Mouse (Mus musculus) activated CD4-positive, CD25-positive, alpha-beta regulatory T cell, adult 4 months (primary cell): ENCODE measurements around the gene A3galt2. TPM values are rescaled to one million over a fixed set of nuclear protein-coding genes. Genes with fewer than 3 reads are reported as not detected.

ENCODE experiments used
- ATAC-seq: one replicate; pipeline ENCODE4 v1.8.0; 2017
- polyA plus RNA-seq, 2 experiments: library from polyadenylated mRNA; unstranded; fragments of 100-300 nt; shearing (Covaris generic); gene quantifications; one replicate each; pipeline ENCODE4 v1.2.1; 2017

A3galt2 gene
- polyA plus RNA-seq, 2 experiments from 2014 or later, result not detected

DNA sequence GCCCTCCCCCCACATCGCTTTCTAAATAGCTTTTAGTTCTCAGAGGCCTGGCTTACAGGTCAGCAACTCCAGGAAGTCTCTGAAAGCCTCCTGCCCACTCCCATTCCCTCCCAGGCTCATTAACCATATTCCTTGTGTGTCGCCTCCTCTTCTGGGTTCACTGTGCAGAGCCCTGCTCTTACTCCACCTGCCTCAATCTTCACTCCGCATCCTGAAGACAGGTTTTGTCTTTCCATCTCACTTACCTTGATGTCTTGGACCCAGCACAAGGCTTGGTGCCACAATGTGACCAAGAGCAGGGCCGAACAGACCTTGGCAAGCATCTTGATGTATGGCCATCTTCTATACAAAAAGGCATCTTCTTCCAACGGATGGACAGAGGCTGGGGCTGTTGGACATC lies 4.0 kb downstream of the A3galt2 start:
- no peak for ATAC-seq

DNA sequence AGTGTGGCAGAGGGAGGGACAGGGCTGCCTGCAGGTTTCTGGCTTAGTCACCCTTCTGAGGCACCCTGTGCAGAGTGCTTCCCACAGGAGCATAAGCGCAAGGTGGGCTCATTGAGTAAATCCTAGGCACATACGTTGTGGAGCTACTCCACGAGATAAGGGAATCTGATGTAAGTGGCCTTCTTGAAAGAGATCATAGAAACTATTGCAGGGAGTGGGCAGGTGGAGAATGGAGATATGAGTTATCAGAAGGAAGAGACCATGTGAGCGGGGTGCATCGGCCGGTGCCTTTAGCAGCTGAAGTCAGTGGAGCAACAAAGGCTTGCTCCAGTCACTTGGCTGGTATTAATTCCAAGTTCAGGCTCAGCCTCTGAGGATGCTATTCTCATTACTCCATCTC lies 4.9 kb downstream of the A3galt2 start:
- no peak for ATAC-seq

DNA sequence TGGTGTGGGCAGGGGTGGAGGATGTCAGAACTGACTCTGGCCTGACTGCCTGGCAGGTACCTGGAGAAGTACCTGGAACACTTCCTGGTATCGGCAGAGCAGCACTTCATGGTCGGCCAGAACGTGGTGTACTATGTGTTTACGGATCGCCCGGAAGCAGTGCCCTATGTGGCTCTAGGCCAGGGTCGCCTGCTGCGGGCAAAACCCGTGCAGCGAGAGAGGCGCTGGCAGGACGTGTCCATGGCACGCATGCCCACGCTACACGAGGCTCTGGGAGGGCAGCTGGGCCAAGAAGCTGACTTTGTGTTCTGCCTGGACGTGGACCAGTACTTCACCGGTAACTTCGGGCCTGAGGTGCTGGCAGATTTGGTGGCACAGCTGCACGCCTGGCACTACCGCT lies 11.8 kb downstream of the A3galt2 start:
- no peak for ATAC-seq

DNA sequence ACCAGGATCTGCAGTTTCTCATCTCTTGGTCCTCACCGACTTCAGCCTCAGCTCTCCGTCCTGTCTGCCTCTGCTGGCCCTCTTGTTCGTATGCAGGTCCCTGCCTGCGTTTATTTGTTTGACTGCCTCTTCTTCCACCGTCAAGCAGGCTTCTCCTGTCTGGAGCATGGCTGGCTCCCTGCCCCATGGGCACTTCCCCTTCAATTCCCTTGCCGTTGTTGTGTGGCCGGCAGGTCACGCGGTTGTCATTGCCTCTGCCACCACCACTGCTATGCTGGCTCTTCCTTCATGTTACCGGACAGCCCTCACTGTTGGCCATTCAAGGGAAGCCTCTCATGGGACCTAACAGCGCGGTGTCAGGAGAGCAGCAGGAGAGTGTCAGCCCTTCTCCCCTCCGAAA lies 13.0 kb downstream of the A3galt2 start:
- no peak for ATAC-seq

DNA sequence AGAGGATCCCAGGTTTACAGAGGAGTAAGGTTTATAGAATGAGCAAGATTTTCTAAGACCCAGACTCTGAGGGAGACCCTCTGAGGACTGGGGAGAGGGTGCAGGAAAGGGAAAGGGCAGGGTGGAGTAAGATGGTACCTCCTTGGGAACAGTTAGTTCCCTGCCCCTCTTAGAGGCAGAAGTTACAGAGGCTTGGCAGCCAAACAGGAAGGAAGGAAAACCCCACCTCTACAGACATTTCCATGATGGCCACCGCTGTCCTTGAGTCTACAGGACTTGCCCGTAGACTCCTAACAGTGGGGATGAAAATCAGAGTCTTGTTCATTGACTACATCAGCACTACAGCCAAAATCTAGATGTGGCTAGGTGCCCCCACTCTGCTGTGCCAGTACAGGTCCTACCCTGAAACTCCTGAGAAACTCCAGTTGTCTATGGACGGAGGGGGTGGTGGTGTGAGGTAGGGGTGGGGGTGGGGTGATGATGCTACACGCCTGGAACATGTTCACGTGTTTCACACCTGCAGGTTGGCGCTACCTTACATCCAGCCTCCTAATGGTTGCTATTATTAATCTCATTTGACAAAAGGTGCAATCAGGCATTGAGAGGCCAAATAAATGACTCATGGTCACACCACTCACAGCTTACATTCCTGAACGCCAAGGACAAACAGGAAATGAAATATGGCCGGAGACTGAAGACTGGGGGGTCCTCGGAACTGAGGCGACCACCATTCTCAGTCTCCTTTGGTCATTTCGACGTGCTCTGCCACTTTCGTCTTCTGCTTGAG lies 14.6 kb downstream of the A3galt2 start:
- ATAC-seq, result no peak

DNA sequence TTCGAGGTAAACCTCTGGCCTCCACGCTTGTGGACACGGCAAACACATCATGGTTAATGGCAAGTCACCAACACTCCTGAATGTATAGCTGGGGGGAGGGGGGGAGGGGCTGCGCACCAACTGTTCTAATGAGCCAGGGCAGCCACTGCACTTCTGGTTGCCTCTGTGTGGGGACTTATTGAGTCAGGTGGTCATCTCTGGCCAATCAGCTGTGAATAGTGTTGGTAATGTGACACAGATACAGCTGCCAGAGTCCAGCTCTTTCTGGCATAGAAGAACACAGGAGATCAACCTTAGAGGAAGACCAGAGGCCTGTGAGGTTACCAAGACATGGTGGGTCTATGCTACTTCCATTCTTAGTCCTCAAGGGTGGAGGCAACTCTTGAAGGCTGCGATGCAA lies 15.5 kb downstream of the A3galt2 start:
- ATAC-seq, result no peak

DNA sequence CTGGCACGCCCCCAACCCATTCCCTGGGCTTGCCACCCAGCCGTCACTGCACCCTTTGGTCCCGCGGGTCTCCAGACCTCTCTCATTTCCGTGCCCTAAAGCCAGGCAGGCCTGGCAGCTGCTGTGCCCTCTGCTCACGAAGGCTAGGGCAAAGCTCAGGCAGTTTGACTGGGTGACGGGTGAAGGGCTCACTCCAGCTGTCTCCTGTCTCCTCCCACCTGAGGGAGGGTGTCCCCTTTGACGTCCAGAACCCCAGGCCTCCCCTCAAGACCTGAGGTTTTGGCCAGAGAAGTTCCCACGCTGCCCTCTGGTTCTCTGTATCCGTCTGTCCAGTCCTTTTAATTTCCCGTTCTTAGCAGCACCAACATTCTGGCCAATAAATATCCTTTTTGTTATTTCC lies 18.7 kb downstream of the A3galt2 start:
- no peak for ATAC-seq

DNA sequence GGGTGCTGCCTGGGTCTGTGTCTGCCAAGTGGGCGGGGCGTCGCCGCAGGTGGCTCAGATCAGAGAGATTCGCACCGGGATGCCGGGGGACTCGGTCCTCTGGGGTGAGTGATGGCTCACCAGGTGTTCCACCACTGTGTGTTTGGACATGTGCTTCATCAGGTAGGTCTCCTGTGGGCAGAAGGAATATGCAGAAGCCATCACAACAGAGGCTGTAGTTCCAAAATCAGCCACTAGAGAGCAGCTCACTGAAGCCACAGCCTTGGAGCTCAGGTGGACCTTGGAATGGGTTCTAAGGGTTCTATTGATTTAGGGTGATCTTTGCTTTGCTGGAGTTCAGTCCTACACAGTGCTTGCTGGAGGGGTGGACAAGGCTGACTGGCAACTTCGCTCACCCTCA lies 19.3 kb downstream of the A3galt2 start:
- peak; percentile 52 for ATAC-seq

DNA sequence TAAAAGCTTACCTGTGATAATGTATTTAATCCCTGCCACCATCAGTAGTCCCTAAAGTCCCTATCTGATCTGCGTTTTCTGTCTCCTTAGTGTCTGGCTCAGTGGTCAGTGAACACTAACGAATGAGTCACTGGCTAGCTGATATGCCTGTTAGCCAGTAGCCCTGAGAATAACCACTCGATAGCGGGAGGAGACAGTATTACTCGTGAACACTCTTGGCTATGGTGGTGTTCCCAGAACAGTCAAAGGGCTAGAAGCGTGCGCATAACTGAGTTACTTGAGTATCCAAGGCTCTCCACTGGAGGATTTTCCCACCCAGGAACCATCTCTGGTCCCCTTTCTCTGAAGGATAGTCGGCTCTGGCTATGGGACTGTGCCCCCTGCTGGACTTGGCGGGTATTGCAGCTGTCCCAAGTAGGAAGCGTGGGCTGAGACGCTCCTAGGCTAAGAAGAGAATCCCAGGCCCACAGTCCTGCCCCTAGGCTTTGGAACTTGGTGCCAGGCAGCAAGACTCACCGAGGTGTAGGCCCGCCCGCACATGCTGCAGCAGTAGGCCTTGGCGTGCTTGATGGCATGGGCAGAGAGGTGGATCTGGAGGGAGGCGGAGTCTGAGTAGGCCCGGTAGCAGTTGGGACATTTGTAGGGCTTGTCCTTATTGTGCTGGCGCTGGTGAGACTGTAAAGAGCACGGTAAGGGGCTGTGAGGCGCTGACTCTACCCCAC lies 21.6 kb downstream of the A3galt2 start:
- no peak for ATAC-seq

DNA sequence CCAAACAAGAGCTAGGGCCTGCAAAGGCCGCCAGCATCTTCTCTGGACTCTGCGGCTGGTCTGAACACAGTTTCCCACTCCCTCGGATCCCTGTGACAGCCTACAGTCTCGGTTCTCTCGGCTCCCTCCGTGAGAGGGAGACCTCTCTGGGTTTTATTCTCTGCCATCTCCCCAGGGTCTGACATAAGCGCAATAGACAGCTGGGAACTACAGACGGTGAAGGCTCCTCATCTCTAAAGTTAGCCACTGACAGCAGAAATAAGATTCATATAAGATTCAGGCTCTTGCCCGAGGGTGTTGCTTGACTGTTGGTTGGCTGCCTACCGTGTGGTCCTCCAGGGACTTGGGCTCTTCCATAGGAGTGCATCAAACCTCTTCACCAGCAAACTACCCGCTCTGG lies 22.4 kb downstream of the A3galt2 start:
- no peak for ATAC-seq

DNA sequence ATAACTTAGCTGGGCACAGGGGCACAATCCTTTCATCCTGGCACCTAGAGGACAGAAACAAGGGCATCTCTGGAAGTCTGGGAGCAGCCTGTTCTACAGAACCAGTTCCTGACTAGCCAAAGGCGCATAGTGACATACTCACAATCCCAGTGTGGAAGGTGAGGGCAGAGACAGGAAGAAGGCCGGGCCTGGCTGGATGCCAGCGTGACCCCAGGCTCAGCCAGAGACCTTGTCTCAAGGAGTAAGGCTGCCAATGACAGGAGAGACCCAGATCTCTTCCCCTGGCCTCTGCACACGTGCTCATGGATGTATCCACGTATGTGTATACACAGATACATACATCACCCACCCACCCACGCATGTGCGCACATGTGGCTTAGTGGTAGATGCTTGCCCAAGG lies 26.9 kb downstream of the A3galt2 start:
- ATAC-seq, result no peak

DNA sequence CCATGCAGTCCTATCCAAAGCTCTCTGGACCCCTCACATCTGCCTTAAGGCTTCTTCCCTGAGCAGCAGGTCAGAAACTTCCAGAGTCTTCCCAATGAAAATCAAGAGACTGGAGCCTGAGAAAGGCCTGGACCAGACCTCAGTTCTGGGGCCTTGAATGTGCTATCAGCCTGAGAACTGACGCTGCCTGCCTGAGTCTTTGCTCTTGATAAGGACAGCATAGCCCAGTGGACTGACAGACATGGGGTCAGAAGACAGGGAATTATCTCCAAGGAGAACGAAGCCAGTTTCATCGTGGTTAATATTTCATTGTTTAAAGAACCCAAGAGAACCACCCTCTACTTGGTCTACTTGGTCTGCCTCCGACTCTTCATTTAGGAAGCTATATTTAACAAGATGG lies 27.5 kb downstream of the A3galt2 start:
- no peak for ATAC-seq

DNA sequence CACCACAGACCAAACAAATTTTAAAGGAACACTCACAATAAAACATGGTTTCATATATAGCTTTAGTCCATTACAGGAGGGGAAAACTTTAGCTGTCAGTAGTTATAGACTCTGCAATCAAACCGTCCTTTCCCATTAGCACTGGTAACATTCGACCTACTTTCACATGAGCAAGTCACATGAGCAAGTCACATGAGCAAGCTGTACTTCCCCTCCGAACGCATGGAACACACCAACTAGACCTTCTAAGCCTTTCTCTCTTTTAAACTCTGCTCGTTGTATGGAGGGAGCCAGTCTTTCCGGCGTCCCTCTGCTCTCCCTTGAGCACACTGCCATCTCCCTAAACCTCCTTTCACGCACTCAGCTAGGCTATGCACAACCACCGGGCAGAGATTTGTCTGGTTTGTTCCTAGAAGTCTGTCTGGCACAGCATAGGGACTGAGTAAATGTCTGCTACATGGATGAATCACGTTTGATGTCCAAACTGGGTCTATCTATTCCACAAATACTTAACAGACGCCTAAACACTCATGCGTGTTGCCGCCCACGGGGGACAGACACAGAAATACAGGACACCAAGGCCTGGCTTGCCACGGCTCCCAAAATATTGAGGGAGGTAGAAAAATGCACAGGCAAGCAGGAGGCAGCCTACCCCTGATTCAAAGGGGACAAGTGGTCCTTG lies 29.9 kb downstream of the A3galt2 start:
- ATAC-seq, result peak; percentile 76

DNA sequence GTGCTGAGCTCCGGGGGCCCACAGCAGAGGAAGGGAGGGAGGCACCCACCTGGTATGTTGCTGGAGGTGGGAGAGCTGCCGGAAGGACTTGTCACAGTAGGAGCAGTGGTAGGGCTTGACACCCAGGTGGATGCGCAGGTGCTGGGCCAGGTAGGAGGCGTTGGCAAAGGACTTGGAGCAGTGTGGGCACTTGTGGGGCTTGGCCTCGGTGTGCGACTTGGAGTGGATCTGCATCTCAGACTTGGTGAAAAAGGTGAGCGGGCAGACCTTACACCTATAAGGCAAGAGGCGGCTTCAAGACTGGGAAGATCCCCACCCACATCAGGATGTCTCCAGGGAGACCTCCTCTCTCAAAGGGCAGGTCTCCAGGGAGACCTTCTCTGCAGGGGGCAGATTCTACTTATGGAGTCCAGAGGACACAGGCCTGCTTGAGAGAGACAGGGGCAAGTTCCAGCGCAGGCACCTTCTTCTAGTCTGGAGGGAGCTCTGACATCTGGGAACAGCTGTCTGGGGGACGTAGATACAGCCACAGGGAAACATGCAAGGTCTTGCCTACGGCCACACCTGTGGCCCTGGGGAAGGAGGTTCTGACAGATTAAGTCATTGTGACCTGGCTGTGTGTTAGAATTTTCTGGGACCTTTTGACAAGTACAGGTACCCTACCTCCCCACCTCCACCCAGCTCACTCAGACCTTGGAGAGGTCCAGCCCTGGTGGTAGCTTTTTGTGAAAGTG lies 30.9 kb downstream of the A3galt2 start:
- ATAC-seq, result no peak

DNA sequence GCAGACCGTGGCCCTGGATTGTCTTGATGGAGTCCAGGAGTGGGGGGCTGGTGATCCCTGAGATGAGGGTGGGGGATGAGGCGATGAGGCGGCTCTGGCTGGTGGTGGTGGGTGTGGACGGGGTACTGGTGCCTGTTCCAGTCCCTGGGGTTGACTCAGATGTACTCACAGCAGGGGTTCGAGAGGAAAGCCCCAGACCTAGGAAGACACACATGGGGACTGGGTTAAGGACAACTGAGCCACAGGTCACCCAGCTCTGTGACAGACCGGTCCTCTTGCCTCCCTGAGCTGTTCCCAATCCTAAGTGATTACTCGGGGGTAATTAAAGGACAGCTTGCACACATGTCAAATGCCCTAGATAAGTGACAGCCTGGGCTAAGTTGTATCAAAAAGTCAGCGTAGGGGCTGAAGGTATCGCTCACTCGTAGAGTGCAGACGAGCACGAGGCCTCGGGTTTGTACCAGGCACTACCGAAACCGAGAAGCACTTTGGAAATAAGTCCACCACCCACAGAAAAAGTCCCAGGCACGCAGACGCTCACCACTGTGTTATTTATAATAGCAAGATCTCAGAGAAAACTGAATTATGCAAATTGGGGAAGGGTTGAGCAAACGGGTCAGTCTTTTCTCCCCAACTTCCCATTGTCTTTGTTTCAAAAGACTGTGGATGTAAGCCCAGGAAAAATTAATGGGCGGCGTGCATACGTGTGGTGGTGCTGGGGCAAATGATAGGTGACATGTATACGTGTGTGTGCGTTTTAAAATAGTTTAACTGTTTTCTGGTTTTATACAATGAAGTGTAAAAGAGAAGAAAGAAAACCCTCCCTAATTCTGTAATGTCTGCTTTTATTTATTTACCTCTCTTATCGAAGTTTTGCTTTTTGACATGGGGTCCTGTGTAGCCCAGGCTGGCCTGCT lies 32.1 kb downstream of the A3galt2 start:
- peak; percentile 22 for ATAC-seq

DNA sequence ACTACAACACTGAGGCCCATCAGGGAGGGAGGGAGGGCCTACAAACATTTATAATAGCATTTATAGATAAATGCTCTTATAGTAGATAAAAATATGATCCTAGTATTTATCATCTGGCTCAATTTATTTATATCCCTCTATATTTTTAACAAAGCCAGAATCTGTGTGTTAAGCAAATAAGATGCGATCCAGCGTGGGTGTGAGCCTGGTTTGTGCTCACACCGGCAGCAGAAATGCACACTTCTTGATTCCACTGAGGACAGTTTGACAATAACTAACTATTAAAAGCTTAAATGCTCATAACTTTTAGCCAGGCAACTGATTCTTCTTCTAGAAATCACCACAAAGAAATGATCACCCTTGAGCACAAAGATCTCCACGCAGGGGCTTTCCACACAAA lies 32.9 kb downstream of the A3galt2 start:
- ATAC-seq, result no peak

DNA sequence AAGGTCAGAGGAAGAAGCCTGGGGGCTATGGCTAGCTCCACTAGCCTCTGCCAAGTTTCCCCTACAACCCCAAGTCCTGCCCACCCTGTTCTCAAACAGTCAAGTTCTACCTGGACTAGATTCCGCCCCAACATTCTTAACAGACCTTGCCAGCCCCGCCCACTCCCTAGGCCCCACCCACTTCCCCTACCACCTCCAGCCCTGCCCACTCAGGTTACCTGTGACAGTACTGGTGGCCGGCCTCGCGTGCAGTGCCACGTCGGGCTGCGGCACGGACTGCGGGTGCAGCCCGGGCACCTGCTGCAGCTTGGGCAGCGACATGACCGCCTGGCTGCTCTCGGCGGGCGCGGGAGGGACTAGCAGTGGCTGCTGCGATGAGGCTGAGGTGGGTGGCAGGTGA lies 34.5 kb downstream of the A3galt2 start:
- no peak for ATAC-seq

DNA sequence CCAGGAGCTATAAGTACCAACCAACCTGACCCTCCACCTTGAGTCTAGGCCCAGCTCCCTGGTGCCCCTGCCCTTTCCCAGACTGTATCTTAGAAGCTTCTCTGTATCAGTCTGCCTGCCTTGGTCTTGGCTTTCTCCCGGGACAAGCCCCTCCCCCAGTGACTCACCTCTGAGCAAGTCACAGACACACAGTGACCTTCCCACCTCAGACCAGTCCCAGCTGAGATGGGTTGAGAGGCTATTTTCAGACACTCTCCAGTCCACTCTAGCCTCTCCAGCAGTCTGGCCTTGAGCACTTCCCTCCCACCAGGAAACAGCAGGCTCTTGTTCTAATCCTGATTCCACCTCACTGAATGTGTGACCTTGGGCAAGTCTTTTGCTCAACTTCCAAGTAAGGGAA lies 38.5 kb downstream of the A3galt2 start:
- ATAC-seq, result no peak

DNA sequence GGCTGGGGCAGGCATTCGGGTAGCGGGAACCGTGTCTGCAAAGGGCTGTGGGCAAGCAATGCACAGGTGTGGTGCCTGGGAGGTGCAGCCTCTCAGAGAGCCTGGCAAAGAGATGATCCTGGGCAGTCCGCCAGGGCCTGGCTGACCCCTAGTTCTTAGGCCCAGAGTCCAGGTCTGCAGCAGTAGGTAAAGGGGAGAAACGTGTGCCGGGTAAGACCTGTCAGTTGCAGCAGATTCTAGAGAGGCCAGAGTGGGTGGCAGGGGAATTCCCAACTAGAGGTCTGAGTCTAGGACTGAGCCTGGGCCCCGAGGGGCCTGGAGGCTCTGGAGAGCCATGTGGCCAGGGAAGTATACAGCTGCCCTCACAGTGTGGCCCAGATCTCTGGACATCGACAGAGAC lies 39.0 kb downstream of the A3galt2 start:
- no peak for ATAC-seq

DNA sequence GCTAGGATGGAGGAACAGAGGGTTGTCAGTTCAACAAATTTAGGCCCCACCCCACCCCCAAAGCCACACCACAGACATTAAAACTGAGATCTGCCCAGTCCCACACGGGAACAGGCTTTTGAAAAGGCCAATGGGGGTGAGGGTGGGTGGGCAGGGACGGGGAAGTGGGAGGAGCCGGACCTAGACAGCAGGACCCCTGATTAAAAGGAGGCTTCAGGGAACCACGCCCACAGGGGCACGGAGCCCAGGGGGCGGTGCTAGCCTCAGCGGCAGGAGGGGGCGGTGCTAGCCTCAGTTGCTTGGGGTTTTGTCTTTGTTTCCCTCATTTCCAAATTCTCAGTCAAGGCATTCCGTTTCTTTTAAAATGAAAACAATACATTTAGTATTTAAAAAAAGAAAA lies 40.4 kb downstream of the A3galt2 start:
- no peak for ATAC-seq

DNA sequence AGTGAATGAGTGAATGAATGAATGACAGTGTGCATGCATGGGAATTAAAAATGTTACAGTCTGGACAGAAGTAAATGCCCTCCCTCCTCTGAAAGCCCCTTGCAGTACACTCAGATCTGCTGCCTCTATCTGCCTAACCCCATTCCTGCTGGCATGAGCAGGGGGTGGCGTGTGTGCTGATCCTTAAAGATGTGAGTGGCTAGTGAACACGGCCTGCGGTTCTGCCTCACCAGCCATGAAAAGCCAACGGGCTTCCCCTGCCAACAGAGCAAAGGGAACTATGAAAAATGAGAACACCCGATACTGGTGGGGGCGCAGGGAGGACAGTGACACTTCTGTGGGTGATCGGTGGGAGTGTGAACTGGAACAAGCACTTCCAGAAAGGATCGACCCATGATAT lies 41.6 kb downstream of the A3galt2 start:
- no peak for ATAC-seq
